Mouse (Mus musculus) thymus, postnatal 0 days (tissue): Measurements from ENCODE around the gene Epb41l2. TPM values are rescaled to one million over a fixed set of nuclear protein-coding genes. Genes with fewer than 3 reads are reported as not detected.

ENCODE experiments used
- DNase-seq: peaks from one replicate; pipeline ENCODE4 v3.0.0-alpha.2; 2015; ENCODE audit warnings: low spot score
- polyA plus RNA-seq: library from polyadenylated mRNA; unstranded; fragments of >200 nt; fragmentation: Nextera tagmentation; extraction: Ambion mirVana; gene quantifications from 2 replicates; pipeline ENCODE4 v1.2.1, GENCODE M21; 2015

Gene Epb41l2
- polyA plus RNA-seq, 1 experiment from 2014 or later = 29.4 TPM

DNA sequence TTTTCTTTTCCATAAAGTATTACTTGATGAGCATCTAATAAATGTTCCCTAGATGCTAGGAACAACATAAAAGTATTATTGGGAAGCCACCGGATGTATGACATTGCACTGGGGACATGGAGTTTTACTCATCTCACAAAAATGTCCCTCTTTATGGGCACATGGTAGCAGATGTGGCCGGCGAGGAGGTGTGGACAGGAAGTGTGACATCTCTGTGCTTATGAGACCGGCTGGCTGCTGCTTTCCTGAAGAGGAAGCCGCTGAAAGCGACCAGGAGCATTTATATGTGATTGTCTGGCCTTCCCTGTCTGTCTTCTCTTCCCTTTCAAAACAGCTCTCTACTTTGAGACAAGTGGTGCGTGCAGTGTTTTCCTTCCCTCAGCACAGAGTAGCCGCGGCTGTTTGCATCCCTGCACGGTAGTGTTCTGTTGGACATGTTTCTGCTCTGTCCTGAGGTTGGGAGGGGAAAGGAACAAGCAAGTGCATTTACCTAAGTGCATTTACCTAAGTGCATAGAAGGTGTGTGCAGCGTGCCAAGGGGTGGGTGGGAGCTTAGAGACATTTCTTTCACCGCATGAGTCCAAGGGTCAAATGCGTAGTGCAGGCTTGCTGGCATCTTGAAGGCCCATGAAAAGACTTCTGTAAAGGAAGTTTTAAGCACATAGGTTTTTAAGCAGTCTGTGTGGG is 74.9 kb downstream of the Epb41l2 start:
- DNase-seq = no peak

DNA sequence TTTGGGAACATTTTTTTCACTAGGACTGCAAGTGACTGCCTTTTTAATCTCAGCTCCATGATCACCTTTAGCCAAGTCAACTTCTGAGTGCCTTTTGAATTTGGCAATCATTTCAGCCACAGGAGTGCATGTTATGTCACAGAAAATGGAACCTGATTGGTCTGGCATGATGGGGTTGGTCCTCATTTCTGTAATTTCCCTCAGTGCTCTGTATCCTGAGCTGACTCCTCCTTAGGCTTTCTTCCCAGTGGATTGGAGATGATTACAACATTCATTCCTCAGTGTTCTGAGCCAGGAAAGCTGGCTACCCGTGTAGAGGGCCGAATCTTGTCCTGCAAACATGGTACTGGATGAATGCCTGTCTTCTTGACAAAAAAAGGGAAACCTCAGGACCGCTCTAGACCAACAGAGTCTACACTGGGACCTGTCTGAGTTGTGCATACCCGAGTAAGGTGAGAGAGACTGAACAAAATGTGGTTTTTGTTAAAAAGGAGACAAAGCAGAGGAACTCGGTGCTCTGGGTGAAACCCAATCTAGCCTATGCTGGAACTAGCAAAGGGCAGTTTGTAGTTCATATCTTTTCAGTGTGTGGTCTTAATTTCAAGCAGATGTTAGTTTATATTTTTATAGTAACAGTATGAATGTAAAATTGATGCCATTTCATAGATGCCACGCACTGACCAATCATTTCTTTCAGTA is 77.3 kb downstream of the Epb41l2 start:
- no peak for DNase-seq

DNA sequence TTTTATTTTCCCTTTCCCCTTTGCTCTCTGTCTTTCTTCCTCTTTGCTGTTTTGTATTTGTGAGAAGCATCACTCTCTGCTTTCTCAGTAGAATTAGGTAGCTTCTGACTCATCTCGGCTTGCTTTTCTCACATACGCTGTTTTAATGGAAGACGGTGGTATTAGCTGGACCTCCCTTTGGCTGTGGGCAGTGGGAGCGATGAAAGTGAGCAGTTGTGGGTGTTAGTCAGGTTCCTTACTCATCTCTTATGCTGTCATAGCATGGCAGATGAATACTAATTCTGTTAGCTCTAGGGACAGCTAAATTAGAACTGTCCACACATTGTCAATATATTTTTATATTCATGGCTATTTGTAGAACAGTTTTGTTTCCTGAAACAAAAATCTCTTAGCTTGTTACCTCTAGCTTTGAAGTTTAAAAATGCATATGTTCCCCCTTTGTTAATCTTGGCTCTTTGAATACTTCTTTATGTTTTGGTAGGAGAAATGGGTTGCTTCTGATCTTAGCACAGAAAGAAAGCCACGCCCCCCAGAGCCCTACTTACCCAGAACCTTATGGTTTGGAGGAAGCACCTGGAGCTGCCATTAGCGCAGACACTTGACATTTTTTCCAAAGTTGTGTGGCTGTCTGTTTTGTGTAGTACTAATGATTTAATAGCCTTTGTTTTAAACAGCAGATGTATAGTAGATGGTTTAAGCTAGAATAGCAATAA is 78.1 kb downstream of the Epb41l2 start:
- DNase-seq = peak; percentile 79

DNA sequence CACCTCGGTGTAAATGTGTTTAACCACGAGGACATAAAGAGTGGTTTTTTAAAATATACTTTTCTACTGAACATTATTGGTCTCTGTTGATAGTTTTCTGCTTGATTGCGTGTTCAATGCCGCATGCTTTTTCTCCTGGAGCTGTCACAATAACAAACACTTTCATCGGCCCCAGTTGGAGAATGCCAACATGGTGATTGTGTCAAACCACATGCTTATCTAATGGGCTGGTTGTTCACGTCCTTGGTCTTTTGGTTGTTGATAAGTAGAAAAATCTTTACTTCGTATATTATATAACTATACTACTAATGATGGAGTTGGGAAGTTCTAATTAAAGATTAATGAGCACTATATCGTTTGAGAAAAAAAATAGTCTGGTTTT is 78.7 kb downstream of the Epb41l2 start:
- no peak for DNase-seq

DNA sequence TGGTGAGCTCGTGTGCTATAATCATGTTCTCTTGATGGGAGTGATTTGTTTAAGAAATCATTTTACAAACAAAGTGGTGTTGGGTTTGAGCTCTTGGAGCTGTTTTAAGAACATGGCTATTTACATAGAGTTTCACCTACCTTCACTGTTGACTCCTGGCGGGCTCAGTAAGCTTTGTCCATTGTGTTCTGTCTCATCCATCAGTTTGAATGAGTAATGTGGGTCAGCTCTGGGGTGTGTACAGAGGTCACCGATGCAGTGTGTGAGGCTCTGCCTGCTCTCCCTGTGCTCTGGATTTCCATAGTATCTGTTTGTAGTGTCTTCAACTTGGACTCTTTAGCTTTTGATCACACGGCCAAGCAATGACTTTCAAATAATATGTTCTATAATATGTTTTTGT is 79.6 kb downstream of the Epb41l2 start:
- DNase-seq = no peak

DNA sequence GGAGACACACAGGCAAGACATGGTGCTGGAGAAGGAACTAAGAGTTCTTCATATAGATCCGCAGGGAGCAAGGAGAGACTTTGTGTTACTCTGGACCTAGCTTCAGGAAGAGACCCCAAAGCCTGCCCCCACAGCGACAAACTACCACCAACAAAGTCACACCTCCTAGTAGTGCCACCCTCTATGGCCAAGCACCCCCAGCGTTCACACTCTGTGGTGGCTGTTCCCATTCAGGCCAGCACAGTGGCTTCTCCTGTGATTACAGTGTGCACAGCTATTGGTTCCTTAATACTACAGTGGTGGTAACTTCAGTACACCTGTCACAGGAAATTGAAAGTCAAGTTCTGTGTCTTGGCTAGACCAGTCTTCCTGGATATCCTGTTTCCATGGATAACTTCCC is 80.3 kb downstream of the Epb41l2 start:
- no peak for DNase-seq

DNA sequence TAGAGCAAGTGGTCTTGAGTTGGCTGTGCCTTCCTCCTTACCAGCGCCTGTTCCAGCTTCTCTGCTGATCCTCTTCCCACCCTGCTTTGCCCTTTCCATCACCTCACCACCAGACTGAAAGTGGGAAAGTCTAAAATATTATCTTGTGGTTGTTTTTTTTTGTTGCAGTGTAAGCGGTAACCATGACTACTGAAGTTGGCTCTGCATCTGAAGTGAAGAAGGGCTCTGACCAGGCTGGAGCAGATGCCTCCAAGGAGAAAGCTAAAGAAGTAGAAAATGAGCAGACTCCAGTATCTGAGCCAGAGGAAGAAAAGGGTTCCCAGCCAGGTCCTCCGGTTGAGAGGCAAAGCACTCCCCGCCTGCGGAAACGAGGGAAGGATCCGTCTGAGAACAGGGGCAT is 81.8 kb downstream of the Epb41l2 start:
- no peak for DNase-seq

DNA sequence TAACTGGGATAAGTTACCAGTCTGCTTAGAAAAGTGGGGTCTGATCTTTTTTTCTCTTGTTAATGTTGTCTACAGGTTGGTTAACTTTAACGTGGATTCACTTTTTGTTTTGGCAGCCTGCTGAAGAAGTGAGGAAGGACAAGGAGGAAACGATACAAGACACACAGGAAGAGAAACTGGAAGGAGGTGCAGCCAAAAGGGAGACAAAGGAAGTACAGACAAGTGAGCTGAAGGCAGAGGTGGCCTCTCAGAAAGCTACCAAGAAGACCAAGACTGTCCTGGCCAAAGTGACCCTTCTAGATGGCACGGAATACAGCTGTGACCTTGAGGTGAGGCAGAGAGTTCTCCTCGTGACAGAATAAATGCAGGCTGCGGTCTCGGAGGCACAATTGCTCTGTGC is 84.0 kb downstream of the Epb41l2 start:
- no peak for DNase-seq

DNA sequence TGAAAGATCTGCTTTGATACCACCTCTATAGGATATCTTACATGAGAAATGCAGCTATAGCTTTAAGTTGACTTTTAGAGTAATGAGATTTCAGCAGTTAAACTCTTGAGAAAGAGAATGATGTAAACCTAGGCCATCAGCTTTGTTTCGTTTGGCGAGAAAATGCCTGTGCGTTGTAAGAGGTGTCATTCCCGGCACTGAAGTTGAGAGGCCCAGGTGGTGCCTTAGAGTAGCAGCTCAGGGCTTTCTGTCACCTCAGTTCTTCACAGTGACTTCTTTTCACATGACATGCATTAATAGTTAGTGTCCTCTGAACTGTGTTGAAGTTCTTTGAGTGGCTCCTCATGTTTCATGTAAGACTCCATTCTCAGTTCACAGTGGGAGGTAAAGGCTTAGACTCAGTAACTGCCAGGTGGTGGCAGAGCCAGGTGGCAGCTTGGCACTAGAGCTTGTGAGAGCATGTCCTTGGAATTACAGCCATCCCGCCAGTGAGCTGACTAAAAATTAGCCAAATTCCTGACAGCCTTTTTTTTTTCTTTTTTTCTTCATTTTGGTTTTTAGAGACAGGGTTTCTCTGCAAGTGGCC is 84.7 kb downstream of the Epb41l2 start:
- DNase-seq = no peak

DNA sequence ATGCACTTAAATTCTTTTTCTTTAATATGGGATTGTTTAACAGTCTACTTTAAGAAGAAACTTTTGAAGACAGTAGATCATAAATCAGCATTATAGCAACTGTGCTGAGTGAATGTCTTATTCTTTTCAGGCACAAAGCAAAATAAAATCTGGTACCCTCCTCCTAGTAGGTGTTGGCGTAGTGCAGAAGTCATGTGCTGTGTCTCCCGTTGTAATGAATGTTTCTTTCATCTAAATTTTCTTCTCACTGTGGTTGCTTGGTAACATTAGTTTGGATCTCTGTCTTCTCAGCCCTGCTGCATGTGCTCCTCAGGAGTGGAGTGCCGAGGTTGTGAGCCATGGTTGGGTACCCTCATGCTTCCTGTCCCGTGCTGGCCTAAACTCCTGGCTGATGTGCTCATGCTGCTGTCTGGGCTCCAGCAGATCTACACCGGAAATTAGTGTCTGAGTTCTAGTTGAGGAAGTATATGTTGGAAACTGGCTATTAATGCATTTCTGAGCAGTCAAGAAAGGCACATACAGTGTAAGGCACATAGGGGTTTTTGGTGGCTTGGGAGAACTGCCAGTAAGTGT is 87.4 kb downstream of the Epb41l2 start:
- DNase-seq = no peak

DNA sequence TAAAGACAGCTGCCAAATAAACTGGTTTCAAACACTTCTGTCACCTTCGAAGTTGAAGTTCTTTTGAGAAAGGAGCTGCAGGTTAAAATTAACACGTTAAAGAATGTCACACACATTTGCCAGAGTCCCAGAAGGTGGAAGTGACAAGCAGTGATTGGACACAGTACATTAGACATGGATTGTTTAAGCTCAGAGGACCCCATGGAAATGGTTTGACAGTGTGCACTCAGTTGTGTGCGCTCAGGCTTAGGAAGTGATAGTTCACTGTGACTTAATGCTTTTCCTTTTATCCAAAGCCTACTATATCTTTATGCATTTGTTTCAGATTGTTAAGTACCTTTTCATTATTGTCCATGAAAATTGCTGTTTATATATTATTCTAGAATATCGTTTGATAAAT is 89.1 kb downstream of the Epb41l2 start:
- DNase-seq = no peak

DNA sequence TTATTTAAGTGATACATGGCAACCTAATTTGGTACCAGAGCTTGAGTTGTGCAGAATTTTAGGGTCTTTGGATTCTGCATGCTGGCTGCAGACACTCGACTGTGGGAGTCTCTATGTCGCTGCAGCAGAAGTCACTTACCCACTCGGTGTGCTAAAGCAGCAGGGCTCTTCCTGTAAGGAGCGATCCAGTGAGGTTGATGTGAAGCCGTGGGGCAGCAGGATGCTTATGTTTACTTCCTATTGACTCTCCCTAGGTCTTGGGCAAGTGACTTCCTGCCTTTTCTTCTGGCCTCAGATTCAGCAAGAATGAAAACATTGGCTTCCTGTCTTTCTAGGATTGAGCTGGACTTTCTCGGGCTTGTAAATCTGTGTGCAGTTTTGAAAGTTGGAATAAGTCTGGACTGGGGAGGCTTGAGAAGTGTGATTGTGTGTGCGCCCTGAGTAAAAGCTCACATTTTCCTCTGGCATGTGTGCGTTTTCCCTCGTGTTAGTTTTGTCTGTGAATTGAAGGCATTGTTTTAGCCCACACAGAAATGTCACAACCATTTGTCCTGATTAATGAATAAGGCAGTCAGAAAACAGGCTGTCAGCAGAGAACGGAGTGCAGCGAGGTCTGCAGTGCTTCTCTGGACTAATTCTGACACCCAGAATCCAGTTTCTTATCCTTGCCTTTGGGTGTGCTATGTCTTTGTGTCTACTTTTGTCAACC is 89.9 kb downstream of the Epb41l2 start:
- DNase-seq = no peak

DNA sequence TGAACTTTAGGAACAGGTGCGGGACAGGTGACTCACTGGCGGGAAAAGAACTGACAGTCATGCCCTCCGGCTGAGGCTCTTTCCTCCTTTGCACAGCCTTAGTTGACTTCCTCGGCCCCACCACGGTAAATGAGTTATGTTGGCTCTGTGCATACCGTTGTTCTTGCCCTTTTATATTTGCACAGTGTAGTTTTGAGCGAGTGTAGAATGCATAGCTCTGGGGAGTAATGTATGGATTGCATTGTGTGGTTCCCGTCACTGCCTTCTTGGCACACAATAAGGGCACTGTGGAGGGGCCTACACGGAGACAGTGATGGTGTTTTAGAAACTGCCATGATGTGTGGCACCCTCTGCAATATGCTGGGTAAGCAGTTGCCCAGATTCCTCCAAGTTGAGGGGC is 93.6 kb downstream of the Epb41l2 start:
- DNase-seq = no peak

DNA sequence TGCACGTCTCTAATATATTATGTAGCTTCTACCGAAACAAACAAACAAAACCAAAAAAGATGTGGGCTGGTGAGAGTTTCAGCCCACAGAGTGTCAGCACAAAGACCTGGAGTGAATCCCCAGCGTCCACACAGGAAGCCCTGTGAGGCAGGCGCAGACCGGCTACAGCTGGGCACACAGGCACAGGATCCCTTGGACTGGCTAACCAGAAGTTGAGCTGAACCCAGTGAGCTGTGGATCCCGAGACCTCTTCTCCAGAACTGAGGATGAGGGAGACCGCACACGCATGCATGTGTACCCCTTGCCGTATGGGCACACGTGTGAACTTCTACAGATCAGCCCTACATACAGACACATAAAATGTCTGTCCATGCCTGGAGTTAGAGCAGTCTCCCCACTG is 94.2 kb downstream of the Epb41l2 start:
- DNase-seq = no peak

DNA sequence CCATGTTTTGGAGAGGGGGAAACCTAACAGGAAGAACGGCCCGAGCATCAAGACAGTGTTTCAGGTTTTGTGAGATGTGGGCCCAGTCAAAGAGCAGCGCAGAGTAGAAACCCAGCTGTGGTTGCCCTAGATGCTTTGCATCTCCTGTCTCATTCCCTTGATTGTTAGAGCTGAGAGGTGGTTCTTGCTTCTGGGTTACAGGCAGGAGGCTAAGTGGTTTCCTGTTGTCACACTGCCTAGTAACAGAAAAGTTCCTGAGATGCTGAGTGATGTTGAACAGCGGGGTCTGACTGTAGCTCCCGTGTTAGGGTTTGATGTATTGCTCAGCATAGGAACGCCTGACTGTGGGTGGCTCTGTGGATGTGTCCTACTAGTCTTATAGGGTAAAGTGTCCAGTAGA is 97.5 kb downstream of the Epb41l2 start:
- DNase-seq = peak; percentile 84

DNA sequence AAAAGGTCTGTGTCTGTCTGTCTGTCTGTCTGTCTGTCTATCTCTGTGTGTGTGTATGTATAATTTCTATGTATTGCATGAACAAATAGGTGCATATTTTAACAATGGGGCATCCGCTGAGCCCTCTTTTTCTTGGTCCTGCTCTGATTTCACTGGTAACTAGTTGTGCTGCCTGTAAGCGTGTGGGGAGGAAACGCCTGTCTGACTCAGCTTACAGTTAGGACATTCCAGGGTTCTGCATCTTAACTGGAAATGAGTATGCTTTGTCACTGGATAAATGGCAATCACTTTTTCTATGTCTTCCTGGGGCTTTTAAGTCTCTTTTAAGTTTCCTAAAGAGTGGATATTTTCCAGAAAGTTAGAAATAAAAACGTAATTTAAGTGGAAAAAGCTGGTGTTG is 98.4 kb downstream of the Epb41l2 start:
- DNase-seq = no peak

DNA sequence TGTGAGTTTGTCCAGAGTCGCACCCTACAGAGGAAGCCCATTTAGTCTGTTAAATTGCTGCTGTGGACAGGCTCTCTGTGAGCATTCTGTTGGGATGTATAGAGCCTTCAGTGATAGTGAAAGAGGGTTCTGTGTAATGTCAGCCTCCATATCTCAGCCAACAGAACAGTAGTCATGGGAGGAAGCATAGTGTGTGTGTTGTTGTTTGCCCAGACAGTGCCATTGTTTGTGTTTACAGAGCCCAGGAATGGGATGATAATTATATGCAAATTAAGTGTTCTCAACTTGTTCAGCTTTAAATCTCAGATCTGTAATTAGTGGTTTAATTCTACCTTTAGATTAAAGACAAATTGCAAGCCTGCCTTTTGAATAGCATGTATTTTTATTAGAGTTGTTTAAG is 102.2 kb downstream of the Epb41l2 start:
- no peak for DNase-seq

DNA sequence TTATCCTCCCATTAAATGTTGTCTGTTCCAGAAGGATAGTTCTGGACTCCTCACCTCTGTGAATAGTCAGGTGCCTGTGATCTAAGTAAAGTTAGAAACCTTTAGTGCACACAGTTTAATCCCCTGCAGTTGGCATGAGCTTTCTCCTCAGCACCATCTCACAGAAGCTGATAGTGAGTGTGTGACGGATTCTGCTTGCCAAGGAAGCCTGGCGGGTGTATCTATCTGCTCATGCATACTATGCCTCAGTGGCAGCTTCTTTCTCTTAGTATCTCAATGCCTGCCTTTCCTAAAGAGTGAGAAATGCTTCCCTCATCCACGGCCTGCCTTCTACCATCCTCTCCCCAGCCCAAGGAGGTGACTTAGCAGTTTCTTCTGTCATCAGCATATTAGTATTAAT is 103.1 kb downstream of the Epb41l2 start:
- no peak for DNase-seq

DNA sequence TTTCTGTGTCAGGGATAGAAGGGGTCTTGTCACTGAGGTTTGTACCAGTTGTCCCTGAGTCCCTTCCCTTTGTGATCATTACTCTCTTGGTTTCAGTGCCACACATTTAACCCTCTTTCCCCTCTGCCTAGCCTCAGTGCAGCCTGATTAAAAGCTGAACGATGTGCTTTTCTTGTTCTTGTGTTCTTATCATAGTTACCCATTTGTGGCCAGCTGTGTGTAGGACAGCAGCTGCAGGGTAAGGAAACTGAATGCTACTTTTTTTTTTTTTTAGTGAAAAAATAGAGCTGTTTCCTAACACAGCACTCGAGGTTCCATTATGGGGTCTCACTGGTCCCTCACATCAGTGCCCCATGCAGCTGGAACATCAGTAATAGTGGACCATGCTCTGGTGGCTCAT is 106.9 kb downstream of the Epb41l2 start:
- DNase-seq = no peak

DNA sequence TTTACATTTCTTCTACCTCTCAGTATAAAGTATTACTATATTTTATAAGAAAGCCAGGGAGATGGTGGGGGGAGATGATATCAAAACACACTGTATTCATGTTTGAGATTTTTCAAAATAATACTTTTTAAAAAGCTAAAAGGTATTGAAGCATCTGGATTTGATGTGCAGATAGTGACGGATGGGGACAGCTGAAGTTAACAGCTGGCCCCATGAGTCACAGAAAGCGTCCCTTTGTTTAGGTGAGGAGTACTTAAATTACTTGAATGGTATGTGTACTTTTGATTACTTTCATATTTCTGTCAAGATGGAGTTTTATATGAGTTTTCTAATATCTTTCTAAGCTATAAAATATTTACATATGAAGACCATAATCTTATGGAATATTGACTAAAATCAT is 112.3 kb downstream of the Epb41l2 start:
- DNase-seq = no peak

DNA sequence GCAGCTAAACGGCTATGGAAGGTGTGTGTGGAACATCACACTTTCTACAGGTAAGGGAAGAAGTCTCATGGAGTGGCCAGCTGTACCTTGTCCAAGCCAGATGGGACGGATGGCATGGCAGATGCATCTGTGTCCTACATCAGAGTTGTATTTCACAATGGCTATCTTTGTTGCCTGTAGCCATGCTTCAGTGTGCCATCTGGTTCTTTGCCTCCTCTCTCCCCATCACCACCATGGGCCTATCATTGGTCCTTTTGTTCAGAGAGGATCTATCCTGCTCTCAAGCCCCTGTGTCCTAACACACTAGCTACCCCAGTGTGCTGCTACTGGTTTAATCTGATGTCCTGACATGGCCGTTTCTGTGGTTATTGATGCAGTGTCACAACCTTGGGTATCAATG is 120.1 kb downstream of the Epb41l2 start:
- no peak for DNase-seq
